In the genomic region with DNA sequence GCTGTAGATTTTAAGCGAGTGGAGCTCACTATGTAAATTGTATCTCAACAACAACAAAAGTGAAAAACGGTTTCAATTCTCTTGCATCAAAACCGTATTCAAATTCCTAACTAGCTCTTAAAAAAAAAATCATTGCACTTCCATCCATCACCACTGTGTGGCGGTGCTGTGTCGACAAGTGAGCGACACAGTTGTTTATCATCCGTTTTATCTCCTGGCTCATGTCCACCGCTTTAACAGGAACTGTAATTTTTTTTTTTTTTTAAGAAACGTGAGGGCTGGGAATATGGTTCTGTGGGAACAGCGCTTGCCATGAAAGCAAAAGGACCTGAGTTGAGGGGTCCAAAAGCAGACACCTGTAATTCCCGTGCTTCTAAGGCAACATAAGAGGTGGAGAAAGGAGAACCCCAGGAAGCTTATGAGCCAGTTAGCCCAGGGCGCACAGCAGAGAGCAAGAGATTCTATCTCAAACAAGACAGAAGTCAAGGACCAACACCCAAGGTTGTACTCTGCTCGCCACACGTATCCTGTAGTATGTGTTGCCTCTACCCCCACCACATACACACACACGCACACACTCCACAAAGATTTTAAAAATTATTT, we compare ENCODE assay signal across 9 mouse cellular contexts. TPM values are rescaled to one million over a fixed set of nuclear protein-coding genes. Genes with fewer than 3 reads are reported as not detected.
DNase-seq lines count a peak whose midpoint lies in the region; ATAC-seq lines count a peak whose summit lies in the region.
"Had no signal": no experiment of that assay in that cellular context is flagged by ENCODE, and none has a peak within 500 bp of the region (broad histone marks: within the 10 kb centered on the region; RNA-seq: fewer than 3 reads in every experiment).

No protein-coding gene starts in this region.

- H3K27me3 ChIP-seq in heart, embryonic 13.5 days (replicated peaks): peaks cover 21% of the 10 kb centered on the region
- peaks cover 33% of the 10 kb centered on the region for H3K27me3 ChIP-seq in liver, embryonic 12.5 days (replicated peaks)
- H3K27me3 ChIP-seq in neural tube, embryonic 14.5 days (ENCODE audit: control insufficient read depth, insufficient read depth, low read length): no peaks in the 10 kb centered on the region

- H3K27ac ChIP-seq in heart, embryonic 13.5 days (replicated peaks): no peak overlapping the region
- H3K27ac ChIP-seq in liver, embryonic 12.5 days: no peak overlapping the region
- no peak overlapping the region for H3K27ac ChIP-seq in neural tube, embryonic 14.5 days (ENCODE audit: low read depth, low read length)
- H3K27ac ChIP-seq: limb, embryonic 15.5 days had no signal

- H3K4me3 ChIP-seq in heart, embryonic 13.5 days: no peak overlapping the region
- H3K4me3 ChIP-seq in liver, embryonic 12.5 days: no peak overlapping the region
- H3K4me3 ChIP-seq in neural tube, embryonic 14.5 days (ENCODE audit: low read depth, low read length): no peak overlapping the region
- H3K4me3 ChIP-seq: limb, embryonic 15.5 days had no signal

- H3K9ac ChIP-seq in heart, embryonic 13.5 days: no peak overlapping the region
- no peak overlapping the region for H3K9ac ChIP-seq in liver, embryonic 12.5 days
- H3K9ac ChIP-seq in neural tube, embryonic 14.5 days (replicated peaks; ENCODE audit: low read depth, low read length): 0 out of 2 replicates have a peak overlapping the region, but pooled peaks have one; percentile 28
- H3K9ac ChIP-seq: limb, embryonic 15.5 days had no signal

- H3K9me3 ChIP-seq in heart, embryonic 13.5 days: no peaks in the 10 kb centered on the region
- H3K9me3 ChIP-seq in liver, embryonic 12.5 days (replicated peaks): no peaks in the 10 kb centered on the region
- no peaks in the 10 kb centered on the region for H3K9me3 ChIP-seq in neural tube, embryonic 14.5 days (ENCODE audit: control insufficient read depth, low read length)
- H3K9me3 ChIP-seq: limb, embryonic 15.5 days had no signal

- no peaks in the 10 kb centered on the region for H3K36me3 ChIP-seq in heart, embryonic 13.5 days
- H3K36me3 ChIP-seq in liver, embryonic 12.5 days: no peaks in the 10 kb centered on the region
- no peaks in the 10 kb centered on the region for H3K36me3 ChIP-seq in neural tube, embryonic 14.5 days (ENCODE audit: control insufficient read depth, insufficient read depth, low read length)
- H3K36me3 ChIP-seq: limb, embryonic 15.5 days had no signal

- DNase-seq in CD4-positive, CD25-positive, alpha-beta regulatory T cell, adult 2 months (ENCODE audit: low read depth, low spot score): peak; percentile 85
- peak; percentile 41 for DNase-seq in embryo, embryonic 9.5 days (ENCODE audit: extremely low spot score)
- peak; percentile 86 for DNase-seq in kidney, postnatal 10 days
- peak; percentile 42 for DNase-seq in testis, postnatal 14 days (ENCODE audit: low spot score)

- 22% methylated on average over 15 of the region's 15 CpGs for WGBS in heart, embryonic 13.5 days
- 23% methylated on average over 15 of the region's 15 CpGs for WGBS in liver, embryonic 12.5 days (ENCODE audit: insufficient replicate concordance)
- WGBS in neural tube, embryonic 14.5 days: 26% methylated on average over 15 of the region's 15 CpGs

- peak; percentile 61 for ATAC-seq in activated CD4-positive, CD25-positive, alpha-beta regulatory T cell, adult 4 months
- no peak for ATAC-seq in heart, embryonic 13.5 days (ENCODE audit: extremely low read depth, insufficient number of reproducible peaks, low FRiP score, low TSS enrichment)
- ATAC-seq in liver, embryonic 12.5 days: no peak
- ATAC-seq in neural tube, embryonic 14.5 days (ENCODE audit: low read depth): 0 out of 2 replicates have a peak, but pooled peaks have one; percentile 28

- H3K4me2 ChIP-seq in heart, embryonic 13.5 days: peak overlapping the region; percentile 50
- H3K4me2 ChIP-seq in liver, embryonic 12.5 days: 0 out of 2 replicates have a peak overlapping the region, but pooled peaks have one; percentile 22
- peak overlapping the region; percentile 38 for H3K4me2 ChIP-seq in neural tube, embryonic 14.5 days (ENCODE audit: low read depth, low read length)
- H3K4me2 ChIP-seq: limb, embryonic 15.5 days had no signal

- peaks cover 13% of the 10 kb centered on the region for H3K4me1 ChIP-seq in heart, embryonic 13.5 days
- peaks cover 8% of the 10 kb centered on the region; the same call in 1 of the 2 replicates for H3K4me1 ChIP-seq in liver, embryonic 12.5 days
- no peaks in the 10 kb centered on the region for H3K4me1 ChIP-seq in neural tube, embryonic 14.5 days (ENCODE audit: control insufficient read depth, insufficient read depth, low read length)

RNA-seq across cellular contexts. Expression of gene Aicda, which starts 3.5 kb away (rescaled TPM):
- 1 to 10 TPM; 2.0 to 4.3 TPM for polyA plus RNA-seq in activated CD4-positive, CD25-positive, alpha-beta regulatory T cell, adult 4 months (2017; shearing (Covaris generic))
- not detected in 2 replicates for polyA plus RNA-seq in heart, embryonic 13.5 days (2015; fragmentation: Nextera tagmentation; extraction: Ambion mirVana)
- polyA plus RNA-seq in liver, embryonic 12.5 days (2016; fragmentation: Nextera tagmentation; extraction: Ambion mirVana): 0.05 TPM in 1 of 2 replicates, not detected in the other
- 0.99 and 1.1 TPM in 2 replicates for polyA plus RNA-seq in neural tube, embryonic 14.5 days (2014; fragmentation: Nextera tagmentation; extraction: Ambion mirVana)

RNA-seq across cellular contexts. Expression of gene Apobec1, which starts 45.2 kb away (rescaled TPM):
- polyA plus RNA-seq in activated CD4-positive, CD25-positive, alpha-beta regulatory T cell, adult 4 months (2017; shearing (Covaris generic)): 10 to 100 TPM; 24.5 to 28.7 TPM
- polyA plus RNA-seq in heart, embryonic 13.5 days (2015; fragmentation: Nextera tagmentation; extraction: Ambion mirVana): 2.2 and 2.7 TPM in 2 replicates
- 3.7 and 4.1 TPM in 2 replicates for polyA plus RNA-seq in liver, embryonic 12.5 days (2016; fragmentation: Nextera tagmentation; extraction: Ambion mirVana)
- polyA plus RNA-seq in neural tube, embryonic 14.5 days (2014; fragmentation: Nextera tagmentation; extraction: Ambion mirVana): 1.1 and 1.4 TPM in 2 replicates

RNA-seq across cellular contexts. Expression of gene Mfap5, which starts 51.4 kb away (rescaled TPM):
- not detected for polyA plus RNA-seq in activated CD4-positive, CD25-positive, alpha-beta regulatory T cell, adult 4 months (2017; shearing (Covaris generic))
- 13.7 and 13.8 TPM in 2 replicates for polyA plus RNA-seq in heart, embryonic 13.5 days (2015; fragmentation: Nextera tagmentation; extraction: Ambion mirVana)
- polyA plus RNA-seq in liver, embryonic 12.5 days (2016; fragmentation: Nextera tagmentation; extraction: Ambion mirVana): 0.48 and 0.68 TPM in 2 replicates
- polyA plus RNA-seq in neural tube, embryonic 14.5 days (2014; fragmentation: Nextera tagmentation; extraction: Ambion mirVana): 1.8 and 5.5 TPM in 2 replicates

RNA-seq across cellular contexts. Expression of gene Gdf3, which starts 52.8 kb away (rescaled TPM):
- under 1 TPM; 0.20 to 0.37 TPM for polyA plus RNA-seq in activated CD4-positive, CD25-positive, alpha-beta regulatory T cell, adult 4 months (2017; shearing (Covaris generic))
- polyA plus RNA-seq in heart, embryonic 13.5 days (2015; fragmentation: Nextera tagmentation; extraction: Ambion mirVana): 0.20 and 0.27 TPM in 2 replicates
- 7.9 and 8.4 TPM in 2 replicates for polyA plus RNA-seq in liver, embryonic 12.5 days (2016; fragmentation: Nextera tagmentation; extraction: Ambion mirVana)
- not detected in 2 replicates for polyA plus RNA-seq in neural tube, embryonic 14.5 days (2014; fragmentation: Nextera tagmentation; extraction: Ambion mirVana)

RNA-seq across cellular contexts. Expression of gene Rimklb, which starts 58.5 kb away (rescaled TPM):
- polyA plus RNA-seq in activated CD4-positive, CD25-positive, alpha-beta regulatory T cell, adult 4 months (2017; shearing (Covaris generic)): under 1 TPM; 0.32 to 0.42 TPM
- polyA plus RNA-seq in heart, embryonic 13.5 days (2015; fragmentation: Nextera tagmentation; extraction: Ambion mirVana): 5.3 and 6.0 TPM in 2 replicates
- 2.1 and 3.1 TPM in 2 replicates for polyA plus RNA-seq in liver, embryonic 12.5 days (2016; fragmentation: Nextera tagmentation; extraction: Ambion mirVana)
- 123 and 125 TPM in 2 replicates for polyA plus RNA-seq in neural tube, embryonic 14.5 days (2014; fragmentation: Nextera tagmentation; extraction: Ambion mirVana)

Comparison
In these comparisons a context has a peak if more than half of its experiments do, and no peak if none do; other contexts are left out.
1. ATAC-seq: peak in activated CD4-positive, CD25-positive, alpha-beta regulatory T cell, adult 4 months (single experiment) and neural tube, embryonic 14.5 days (single experiment); none in heart, embryonic 13.5 days (single experiment) and liver, embryonic 12.5 days (single experiment).
2. Peak in every context shown above with its lines, with median percentiles within 50 percentile points of each other: DNase-seq and H3K4me2 ChIP-seq.